25 mouse cellular contexts compared by ENCODE assay signal in the genomic region with DNA sequence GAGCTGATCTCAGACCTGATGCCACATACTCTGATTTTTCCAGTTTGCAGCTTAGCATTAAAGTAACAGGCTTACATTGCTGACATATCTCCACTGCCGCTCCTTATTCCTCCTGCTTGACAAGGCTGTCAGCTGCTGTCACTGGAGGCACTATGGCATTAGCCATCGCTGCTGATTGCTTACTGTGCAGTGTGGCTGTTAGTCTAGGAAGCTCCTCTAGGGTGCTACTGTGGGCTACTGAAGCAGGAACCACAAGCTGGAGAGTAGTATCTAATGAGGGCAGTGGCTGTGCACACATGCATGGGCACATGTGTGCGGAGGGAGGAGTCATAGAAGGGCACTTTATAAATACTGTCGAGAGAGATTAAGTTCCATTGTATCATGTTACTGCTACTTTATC.
DNase-seq lines count a peak whose midpoint lies in the region; ATAC-seq and TF ChIP-seq lines count a peak whose summit lies in the region.
"Had no signal": no experiment of that assay in that cellular context is flagged by ENCODE, and none has a peak within 500 bp of the region (broad histone marks: within the 10 kb centered on the region; RNA-seq: fewer than 3 reads in every experiment).

No protein-coding gene starts in this region.

- no peak overlapping the region for H3K4me2 ChIP-seq in hindbrain, postnatal 0 days (ENCODE audit: low read depth, low read length)
- no peak overlapping the region for H3K4me2 ChIP-seq in hindbrain, embryonic 14.5 days (replicated peaks)
- no peak overlapping the region for H3K4me2 ChIP-seq in midbrain, embryonic 14.5 days (ENCODE audit: low read length)
- H3K4me2 ChIP-seq in midbrain, embryonic 11.5 days: no peak overlapping the region
- H3K4me2 ChIP-seq: embryonic facial prominence, embryonic 13.5 days; forebrain, embryonic 12.5 days; heart, embryonic 13.5 days; hindbrain, embryonic 12.5 days; kidney, embryonic 15.5 days; limb, embryonic 15.5 days; lung, embryonic 14.5 days had no signal

- WGBS in hindbrain, postnatal 0 days: 82% methylated on average over 4 of the region's 4 CpGs
- WGBS in hindbrain, embryonic 14.5 days: 93% methylated on average over 4 of the region's 4 CpGs
- 86% methylated on average over 4 of the region's 4 CpGs for WGBS in midbrain, embryonic 14.5 days
- WGBS in midbrain, embryonic 11.5 days: 89% methylated on average over 4 of the region's 4 CpGs

- no peak overlapping the region for H3K4me3 ChIP-seq in hindbrain, postnatal 0 days (ENCODE audit: low read length)
- H3K4me3 ChIP-seq in hindbrain, embryonic 14.5 days (replicated peaks; ENCODE audit: low read length): no peak overlapping the region
- no peak overlapping the region for H3K4me3 ChIP-seq in midbrain, embryonic 14.5 days (replicated peaks; ENCODE audit: low read depth, low read length)
- H3K4me3 ChIP-seq in midbrain, embryonic 11.5 days (ENCODE audit: low read depth, low read length): no peak overlapping the region
- H3K4me3 ChIP-seq: embryonic facial prominence, embryonic 13.5 days; erythroblast, embryonic 14.5 days; forebrain, embryonic 12.5 days; heart, embryonic 13.5 days; hindbrain, embryonic 12.5 days; kidney, embryonic 15.5 days; limb, embryonic 15.5 days had no signal

- no peaks in the 10 kb centered on the region for H3K27me3 ChIP-seq in hindbrain, postnatal 0 days (ENCODE audit: insufficient read depth, low read length)
- no peaks in the 10 kb centered on the region for H3K27me3 ChIP-seq in hindbrain, embryonic 14.5 days (ENCODE audit: control insufficient read depth, insufficient read depth, low read length)
- H3K27me3 ChIP-seq in midbrain, embryonic 14.5 days (ENCODE audit: control insufficient read depth, insufficient read depth, low read length): no peaks in the 10 kb centered on the region
- no peaks in the 10 kb centered on the region for H3K27me3 ChIP-seq in midbrain, embryonic 11.5 days (ENCODE audit: control insufficient read depth, insufficient read depth, low read length)
- H3K27me3 ChIP-seq: embryonic facial prominence, embryonic 13.5 days; forebrain, embryonic 12.5 days; heart, embryonic 13.5 days; hindbrain, embryonic 12.5 days; kidney, embryonic 15.5 days; limb, embryonic 15.5 days had no signal

- peak; percentile 19; the same call in 1 of the 2 replicates for TF ChIP-seq CTCF in hindbrain, postnatal 0 days (IDR thresholded peaks at IDR 0.05; ENCODE audit: low read depth)

- H3K9ac ChIP-seq in hindbrain, postnatal 0 days (replicated peaks; ENCODE audit: low read length): no peak overlapping the region
- no peak overlapping the region for H3K9ac ChIP-seq in hindbrain, embryonic 14.5 days
- no peak overlapping the region for H3K9ac ChIP-seq in midbrain, embryonic 14.5 days (replicated peaks; ENCODE audit: low read length)
- no peak overlapping the region for H3K9ac ChIP-seq in midbrain, embryonic 11.5 days (ENCODE audit: low read length)
- H3K9ac ChIP-seq: embryonic facial prominence, embryonic 13.5 days; forebrain, embryonic 12.5 days; heart, embryonic 13.5 days; hindbrain, embryonic 12.5 days; kidney, embryonic 15.5 days; limb, embryonic 15.5 days; liver, embryonic 14.5 days; lung, embryonic 14.5 days had no signal

- no peak for DNase-seq in hindbrain, postnatal 0 days (ENCODE audit: low spot score)
- no peak for DNase-seq in hindbrain, embryonic 14.5 days (ENCODE audit: low spot score)
- peak; percentile 12 for DNase-seq in midbrain, embryonic 14.5 days
- DNase-seq in midbrain, embryonic 11.5 days (ENCODE audit: low spot score, missing footprints): no peak
- peak; percentile 22 for DNase-seq in retina, embryonic 14.5 days (ENCODE audit: low spot score)
- no peak for DNase-seq in thymus, postnatal 14 days
- no peak for DNase-seq in adrenal gland, adult 2 months
- DNase-seq: adrenal gland, adult 8-10 months; cerebellum, adult 2 months; cerebellum, postnatal 25 days; embryo, embryonic 11 days; kidney, postnatal 36 days; layer of hippocampus, adult 9-11 months; left cerebral cortex, postnatal 4 days; lung, embryonic 14.5 days; lung, postnatal 36 days had no signal

- peaks cover 61% of the 10 kb centered on the region for H3K36me3 ChIP-seq in hindbrain, postnatal 0 days (ENCODE audit: insufficient read depth, low read length)
- H3K36me3 ChIP-seq in hindbrain, embryonic 14.5 days (replicated peaks; ENCODE audit: control insufficient read depth, insufficient read depth): peaks cover 75% of the 10 kb centered on the region
- peaks cover 67% of the 10 kb centered on the region for H3K36me3 ChIP-seq in midbrain, embryonic 14.5 days (ENCODE audit: control insufficient read depth, insufficient read depth, low read length)
- peaks cover 2% of the 10 kb centered on the region; the same call in 1 of the 2 replicates for H3K36me3 ChIP-seq in midbrain, embryonic 11.5 days (ENCODE audit: control insufficient read depth, insufficient read depth, low read length)

- H3K27ac ChIP-seq in hindbrain, postnatal 0 days: no peak overlapping the region
- H3K27ac ChIP-seq in hindbrain, embryonic 14.5 days: no peak overlapping the region
- no peak overlapping the region for H3K27ac ChIP-seq in midbrain, embryonic 14.5 days (replicated peaks; ENCODE audit: low read depth, low read length)
- no peak overlapping the region for H3K27ac ChIP-seq in midbrain, embryonic 11.5 days (ENCODE audit: low read depth, low read length)
- H3K27ac ChIP-seq: embryonic facial prominence, embryonic 13.5 days; forebrain, embryonic 12.5 days; heart, embryonic 13.5 days; hindbrain, embryonic 12.5 days; kidney, embryonic 15.5 days; limb, embryonic 15.5 days; liver, embryonic 14.5 days had no signal

- H3K4me1 ChIP-seq in hindbrain, postnatal 0 days (ENCODE audit: insufficient read depth, low read length): no peaks in the 10 kb centered on the region
- no peaks in the 10 kb centered on the region for H3K4me1 ChIP-seq in hindbrain, embryonic 14.5 days (replicated peaks; ENCODE audit: control insufficient read depth, insufficient read depth, low read length)
- H3K4me1 ChIP-seq in midbrain, embryonic 14.5 days (ENCODE audit: control insufficient read depth, insufficient read depth, low read length): no peaks in the 10 kb centered on the region
- no peaks in the 10 kb centered on the region for H3K4me1 ChIP-seq in midbrain, embryonic 11.5 days (ENCODE audit: control insufficient read depth, insufficient read depth, low read length)
- H3K4me1 ChIP-seq: embryonic facial prominence, embryonic 13.5 days; forebrain, embryonic 12.5 days; heart, embryonic 13.5 days; hindbrain, embryonic 12.5 days; kidney, embryonic 15.5 days; limb, embryonic 15.5 days had no signal

- no peaks in the 10 kb centered on the region for H3K9me3 ChIP-seq in hindbrain, postnatal 0 days (ENCODE audit: low read length)
- H3K9me3 ChIP-seq in hindbrain, embryonic 14.5 days (ENCODE audit: control insufficient read depth, low read length): 0 out of 2 replicates have a peak, but pooled peaks cover 3% of the 10 kb centered on the region
- H3K9me3 ChIP-seq in midbrain, embryonic 14.5 days (ENCODE audit: control insufficient read depth, low read length): no peaks in the 10 kb centered on the region
- no peaks in the 10 kb centered on the region for H3K9me3 ChIP-seq in midbrain, embryonic 11.5 days (ENCODE audit: control insufficient read depth, low read length)
- H3K9me3 ChIP-seq: embryonic facial prominence, embryonic 13.5 days; forebrain, embryonic 12.5 days; heart, embryonic 13.5 days; hindbrain, embryonic 12.5 days; kidney, embryonic 15.5 days; limb, embryonic 15.5 days had no signal

- ATAC-seq in hindbrain, postnatal 0 days: 0 out of 2 replicates have a peak, but pooled peaks have one; percentile 59
- ATAC-seq in hindbrain, embryonic 14.5 days (ENCODE audit: low FRiP score): no peak
- no peak for ATAC-seq in midbrain, embryonic 14.5 days (ENCODE audit: low FRiP score, low TSS enrichment)
- ATAC-seq in midbrain, embryonic 11.5 days (ENCODE audit: low FRiP score): no peak
- ATAC-seq: intestine, embryonic 16.5 days had no signal

Comparison
In these comparisons a context has a peak if more than half of its experiments do, and no peak if none do; other contexts are left out.
1. DNase-seq: peak in midbrain, embryonic 14.5 days (single experiment) and retina, embryonic 14.5 days (single experiment); none in hindbrain, postnatal 0 days (single experiment), hindbrain, embryonic 14.5 days (single experiment), midbrain, embryonic 11.5 days (single experiment), thymus, postnatal 14 days (single experiment) and adrenal gland, adult 2 months (single experiment).